Mouse (Mus musculus) gonadal fat pad, adult 2 months (tissue): ENCODE measurements at regions not wholly inside any gene's neighbourhood (a gene's known extent, or its start where the extent isn't known, plus 50 kb on each side); places are given as distances from the start of the nearest gene placed in this dataset.

ENCODE experiments used
- DNase-seq: peaks from one replicate; pipeline ENCODE4 v3.0.0-alpha.2; 2012; ENCODE audit warnings: low read depth

DNA sequence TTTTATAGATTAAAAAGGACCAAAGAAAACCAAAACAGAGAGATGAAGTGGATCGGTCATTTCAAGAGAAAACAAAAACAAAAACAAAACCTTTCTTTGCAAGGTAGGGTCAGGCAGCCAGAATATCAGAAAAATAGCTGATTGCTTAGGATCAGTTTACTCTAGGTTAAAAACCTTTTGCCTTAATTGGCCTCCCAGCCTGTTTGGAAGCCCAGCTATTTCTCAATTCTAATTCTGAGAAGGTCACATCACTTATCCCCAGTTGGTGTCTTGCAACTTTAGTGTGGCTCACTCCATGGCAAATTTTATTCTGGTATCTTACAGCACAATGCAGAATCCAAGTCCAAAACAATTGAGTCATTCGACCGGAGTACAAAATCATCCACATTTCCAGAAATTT is 70.0 kb downstream of the 1190002N15Rik start:
- no peak for DNase-seq

DNA sequence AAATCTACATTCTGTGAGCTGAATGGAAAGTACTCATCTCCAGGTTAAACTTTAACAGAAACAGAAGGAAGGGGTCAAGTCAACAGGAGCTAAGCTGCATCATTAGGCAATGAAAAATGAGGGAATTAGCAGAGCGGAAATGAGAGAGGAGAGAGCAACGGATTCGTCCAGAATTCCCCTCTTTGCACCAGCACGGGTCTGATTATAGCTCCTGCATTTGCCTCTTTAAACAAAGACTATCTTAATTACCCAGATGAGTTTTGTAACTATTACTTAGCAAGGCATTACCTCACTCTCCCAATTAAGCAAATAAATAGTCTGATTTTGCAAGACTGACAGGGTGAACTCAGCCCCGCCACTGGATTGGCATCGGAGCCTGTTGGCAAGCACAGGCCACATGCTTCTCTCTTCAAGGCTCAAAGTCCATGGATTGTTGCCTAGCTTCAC is 81.8 kb downstream of the 1190002N15Rik start:
- DNase-seq: peak; percentile 79

DNA sequence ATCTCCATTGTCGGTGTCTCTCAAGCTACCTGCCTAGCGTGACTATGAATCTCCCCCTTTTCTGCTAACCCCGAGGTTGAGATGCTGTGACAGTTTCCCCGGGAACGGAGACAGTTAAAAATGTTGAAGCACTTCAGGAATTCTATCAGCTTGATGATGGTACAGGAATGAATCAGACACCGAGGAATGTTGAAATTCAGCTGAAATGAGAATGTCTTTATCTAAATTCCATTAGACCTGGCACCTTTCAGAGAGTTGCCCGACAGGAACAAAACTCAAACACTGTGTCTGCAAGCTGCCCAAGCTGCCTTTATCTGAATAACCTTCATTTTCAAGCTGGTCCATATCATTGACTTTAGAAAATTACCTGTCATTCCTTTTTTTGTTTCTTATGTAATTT is 82.4 kb downstream of the 1190002N15Rik start:
- DNase-seq: no peak

DNA sequence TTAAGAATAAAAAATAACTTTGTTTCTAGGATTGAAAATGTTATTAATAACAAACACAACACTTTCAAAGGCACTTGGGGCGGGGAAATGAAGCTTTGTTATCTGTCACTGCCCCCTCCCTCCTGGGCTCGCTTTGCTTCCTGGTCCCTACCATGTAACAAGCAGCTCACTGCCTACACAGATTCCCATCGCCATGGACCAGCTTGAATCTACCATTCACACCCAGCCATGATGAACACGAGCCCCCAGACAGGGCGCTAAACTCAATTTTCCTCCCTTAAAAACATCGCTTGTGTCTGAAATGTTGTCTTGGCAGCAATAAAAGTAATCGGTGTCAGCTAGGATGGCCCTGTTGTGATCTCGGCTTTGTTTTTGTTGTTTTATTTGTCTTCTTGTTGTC is 88.0 kb downstream of the 1190002N15Rik start:
- no peak for DNase-seq

DNA sequence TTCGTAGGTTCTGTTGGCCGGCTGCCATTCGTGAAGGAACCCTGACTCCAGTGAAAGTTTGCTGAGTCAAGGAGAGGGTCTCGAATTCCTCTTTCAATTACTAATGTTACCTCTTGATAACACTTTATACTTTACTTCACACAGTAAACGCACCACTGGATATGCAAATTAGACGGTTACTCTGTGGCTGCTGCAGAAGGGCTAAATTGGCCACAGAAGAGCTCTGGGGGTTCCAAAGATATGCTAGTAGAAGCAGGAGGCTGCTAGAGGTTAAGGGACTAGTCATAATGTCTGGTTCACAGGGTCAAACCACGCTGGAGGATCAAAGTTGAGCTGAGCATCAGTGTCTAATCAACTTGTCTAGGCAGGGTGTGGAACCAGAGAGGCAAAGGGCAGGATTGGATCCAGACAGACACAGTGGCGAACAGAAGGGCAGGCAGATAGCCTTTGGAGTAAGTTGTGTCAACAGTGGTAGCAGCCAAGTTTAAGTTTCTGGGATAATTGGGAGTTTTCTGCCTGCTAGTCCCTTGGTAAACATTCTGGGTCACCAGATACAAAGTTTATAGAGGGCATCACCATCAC is 91.6 kb downstream of the 1190002N15Rik start:
- no peak for DNase-seq

DNA sequence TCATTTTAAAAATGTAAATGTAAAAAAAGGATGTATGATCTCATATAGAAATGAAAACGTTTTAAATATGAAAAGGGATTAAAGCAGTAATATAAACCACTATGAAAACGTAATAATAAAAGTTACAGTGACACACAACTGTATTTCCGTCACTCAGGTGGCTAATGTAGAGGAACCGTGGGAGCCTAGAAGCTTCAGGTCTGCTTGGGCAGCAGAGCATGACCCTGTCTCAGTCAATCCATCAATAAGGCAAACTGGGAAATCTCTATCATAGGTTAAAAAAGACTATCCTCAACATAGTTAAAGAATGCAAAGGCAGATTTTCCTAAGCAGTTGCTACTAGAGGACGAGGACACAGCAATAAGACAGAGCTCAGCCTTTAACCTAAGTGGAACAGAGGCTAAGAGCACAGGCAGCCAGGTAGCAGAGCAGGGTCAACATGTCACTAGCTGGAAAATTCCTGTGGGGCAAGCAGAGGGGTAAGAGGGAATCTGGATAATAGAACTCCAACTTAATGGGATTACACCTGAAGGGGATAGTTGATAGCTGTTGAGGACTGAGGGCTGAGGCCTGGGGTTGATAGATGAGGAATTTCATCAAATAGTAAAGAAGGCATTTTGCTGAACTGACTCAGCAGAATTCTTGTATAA is 93.6 kb downstream of the 1190002N15Rik start:
- DNase-seq: no peak

DNA sequence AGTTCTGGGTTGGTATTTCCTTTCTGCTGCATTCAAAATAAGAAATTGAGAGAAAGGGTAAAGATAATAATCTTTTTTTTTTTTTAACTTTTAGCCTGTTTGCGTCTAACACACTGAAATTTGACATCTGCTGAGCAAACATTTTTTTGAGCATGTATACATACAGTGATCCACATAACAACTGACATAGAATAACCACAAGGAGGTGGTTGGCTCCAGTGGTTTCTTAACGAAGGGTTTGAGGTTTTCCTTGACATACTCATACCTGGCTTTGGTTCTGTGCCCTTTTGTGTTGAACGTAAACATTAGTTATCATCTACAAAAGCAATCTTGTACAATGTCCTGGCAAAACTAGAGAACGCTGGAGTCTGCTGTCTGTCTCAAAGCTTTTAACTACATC is 96.5 kb downstream of the 1190002N15Rik start:
- no peak for DNase-seq

DNA sequence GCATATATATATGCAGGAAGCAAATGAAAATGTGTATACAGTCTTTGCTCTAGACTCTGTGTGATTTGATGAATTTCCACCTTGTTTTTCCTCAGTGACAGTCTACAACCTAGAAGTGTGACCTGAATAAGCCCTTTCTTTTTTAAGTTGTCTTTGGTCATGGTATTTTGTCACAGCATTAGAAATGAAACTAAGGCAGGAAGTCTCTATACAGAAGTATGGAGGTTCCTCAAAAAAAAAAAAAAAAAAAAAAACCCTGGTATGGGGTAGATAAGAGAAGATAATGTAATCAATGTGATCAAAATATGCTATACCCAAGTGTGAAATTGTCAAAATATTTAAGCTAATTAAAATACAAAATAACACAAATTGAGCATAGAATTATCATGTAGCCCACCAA is 104.4 kb downstream of the 1190002N15Rik start:
- no peak for DNase-seq

DNA sequence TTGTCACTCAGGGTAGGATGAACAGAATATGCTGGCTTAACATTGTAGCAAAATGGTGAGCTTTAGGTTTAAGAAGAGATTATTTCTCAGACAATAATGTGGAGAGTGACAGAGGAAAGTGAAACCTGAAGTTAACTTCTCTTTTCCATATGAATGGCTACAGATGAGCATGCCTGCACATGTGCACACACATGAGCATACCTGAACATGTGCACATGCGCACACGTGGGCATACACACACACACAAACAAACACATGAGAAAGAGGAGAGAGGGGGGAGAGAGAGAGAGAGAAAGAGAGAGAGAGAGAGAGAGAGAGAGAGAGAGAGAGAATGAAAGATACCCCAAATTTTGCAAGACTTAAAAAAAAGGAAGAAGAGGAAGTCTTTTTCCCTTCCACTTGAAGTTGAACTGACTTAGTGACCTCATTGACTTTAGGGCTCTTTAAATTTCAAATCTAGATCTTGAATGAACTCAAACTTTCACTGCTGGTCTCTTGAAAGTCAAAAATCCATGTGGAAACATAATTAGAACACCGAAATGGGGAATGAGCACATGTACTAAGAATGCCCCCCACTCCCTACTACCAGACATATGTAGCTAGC is 105.6 kb downstream of the 1190002N15Rik start:
- no peak for DNase-seq

DNA sequence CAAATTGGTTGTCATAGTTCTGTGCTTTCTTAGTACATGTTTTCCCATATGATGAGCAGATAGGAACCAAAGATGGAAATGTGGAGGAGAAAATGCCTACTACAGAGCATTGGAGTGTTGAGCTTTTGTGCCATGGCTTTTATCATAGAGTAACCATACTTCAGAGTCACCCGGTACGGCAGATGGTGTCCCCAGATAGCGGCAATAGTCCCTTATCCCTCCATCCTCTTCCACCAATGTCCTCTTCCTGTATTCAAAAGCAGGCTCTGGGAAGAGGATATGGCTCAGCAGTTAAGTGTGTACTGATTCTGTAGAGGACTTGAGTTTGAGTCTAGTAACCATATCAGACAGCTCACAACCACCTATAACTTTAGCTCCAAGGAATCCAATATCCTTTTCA is 106.3 kb downstream of the 1190002N15Rik start:
- DNase-seq: no peak

DNA sequence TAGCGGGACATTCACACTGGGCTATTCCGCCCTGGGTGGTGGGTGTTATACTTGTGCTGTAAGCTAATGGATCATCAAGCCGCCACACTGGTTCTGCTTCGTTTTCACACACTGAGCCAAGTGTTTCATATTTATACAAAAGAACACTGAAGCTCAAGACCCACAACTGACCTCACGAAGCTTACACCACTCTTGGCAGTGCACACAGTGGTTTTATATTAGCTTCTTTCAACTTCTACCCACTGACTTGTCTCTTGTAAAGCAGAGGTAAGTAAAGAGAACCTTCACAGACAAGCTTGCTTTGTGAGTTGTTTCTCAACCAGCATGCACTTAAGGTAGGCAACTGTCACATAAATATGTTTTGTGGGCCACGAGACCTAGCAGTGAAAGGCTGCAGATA is 106.9 kb downstream of the 1190002N15Rik start:
- DNase-seq: peak; percentile 98

DNA sequence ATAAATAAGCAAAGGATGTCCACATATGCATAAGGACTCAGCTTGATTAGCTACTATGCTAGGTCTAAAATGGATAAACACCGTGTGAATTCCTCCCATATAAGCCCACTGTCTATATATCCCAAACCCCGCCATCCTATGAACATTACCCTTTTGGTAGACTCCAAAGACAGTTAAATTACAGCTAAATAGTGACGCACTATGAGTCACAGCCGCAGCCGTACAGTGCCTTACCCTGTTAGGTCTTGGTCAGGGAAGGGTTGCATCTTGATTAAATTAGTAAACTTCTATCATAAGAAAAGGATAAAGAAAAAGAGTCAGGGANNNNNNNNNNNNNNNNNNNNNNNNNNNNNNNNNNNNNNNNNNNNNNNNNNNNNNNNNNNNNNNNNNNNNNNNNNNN is 111.1 kb downstream of the 1190002N15Rik start:
- DNase-seq: no peak

DNA sequence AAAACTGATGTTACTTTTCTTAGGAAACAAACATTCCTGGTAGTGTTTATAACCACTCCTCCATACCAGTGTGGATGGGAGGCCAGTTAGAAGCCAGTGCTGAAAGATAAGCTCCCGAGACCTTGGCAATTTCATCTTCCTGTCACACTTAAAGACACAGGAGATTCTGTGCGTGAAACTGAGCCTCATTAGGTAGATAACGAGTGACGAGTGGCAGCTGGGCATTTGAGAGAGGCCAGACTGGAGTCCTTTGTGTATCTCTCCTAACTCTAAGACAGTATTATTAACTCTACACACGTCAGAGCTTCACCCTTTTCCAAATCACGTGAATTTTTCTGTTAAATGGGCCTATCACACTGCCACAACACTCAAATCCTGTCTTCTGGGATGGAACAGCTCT is 112.1 kb downstream of the 1190002N15Rik start:
- no peak for DNase-seq

DNA sequence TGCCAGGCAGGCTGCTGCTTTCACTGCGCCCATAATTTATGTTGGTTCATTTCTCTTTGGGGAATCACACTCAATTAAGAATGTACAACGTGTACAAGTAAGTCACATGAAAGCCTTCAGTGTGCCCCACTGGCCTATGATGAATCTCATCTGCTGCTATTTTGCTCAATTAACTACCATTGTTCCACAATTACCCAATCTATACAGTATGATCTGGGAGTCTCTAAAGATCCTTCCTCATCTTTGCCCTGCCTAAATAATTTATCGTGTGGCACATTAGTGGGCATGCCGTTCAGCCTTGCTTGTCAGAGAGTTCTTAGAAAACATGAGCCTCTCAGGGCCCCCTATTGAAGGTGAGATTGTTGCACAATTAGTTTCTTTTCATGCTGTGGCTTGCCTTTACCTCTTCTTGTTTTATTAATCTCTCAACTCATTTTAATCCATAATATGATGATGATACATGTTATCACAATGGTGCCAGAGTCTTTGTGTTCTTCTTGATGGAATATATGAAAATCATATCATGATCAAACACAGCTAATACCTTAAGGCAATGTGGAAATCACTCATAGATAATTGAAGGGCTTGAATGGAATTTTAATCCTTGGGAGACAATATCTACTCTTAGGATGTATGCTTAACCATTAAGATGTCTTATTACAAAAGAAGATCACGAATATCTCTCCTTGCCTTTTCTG is 113.3 kb downstream of the 1190002N15Rik start:
- DNase-seq: peak; percentile 57

DNA sequence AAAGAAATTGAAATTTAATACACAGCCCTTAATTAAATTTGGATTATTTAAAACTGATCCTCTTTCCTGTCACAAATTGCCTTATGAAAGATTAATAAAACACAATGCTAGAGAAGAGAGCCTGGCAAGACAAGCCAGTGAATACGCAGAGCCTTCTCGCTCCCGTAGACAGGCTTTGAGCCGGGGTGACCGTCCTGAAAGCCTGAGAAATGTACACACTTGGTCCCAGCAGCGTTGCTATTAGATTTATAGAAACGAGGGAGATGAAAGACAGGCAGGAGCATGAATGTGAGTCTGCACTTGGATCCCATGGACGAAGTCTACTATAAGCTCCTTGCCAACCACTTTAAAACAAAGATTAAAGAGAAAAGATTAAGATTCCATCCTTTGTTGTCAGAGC is 127.3 kb downstream of the 1190002N15Rik start:
- no peak for DNase-seq

DNA sequence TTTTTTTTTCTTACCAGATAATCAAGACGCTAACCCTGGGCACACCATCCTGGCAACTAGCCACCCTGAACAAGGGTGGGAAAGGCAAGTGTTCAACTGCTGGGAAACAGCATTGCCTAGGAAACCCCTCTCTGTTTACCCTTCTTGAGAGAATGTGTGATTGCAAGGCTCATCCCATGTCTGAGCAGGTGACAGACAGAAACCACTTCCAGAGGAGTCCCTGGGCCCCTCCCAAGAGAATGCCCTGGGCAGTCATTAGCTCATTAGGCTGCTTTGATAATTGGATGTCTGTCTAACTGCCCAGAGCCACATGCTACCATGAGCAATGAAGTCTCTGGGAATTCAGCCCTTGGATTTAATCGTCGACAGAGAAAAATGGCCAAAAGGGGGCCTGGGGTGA is 127.8 kb downstream of the 1190002N15Rik start:
- no peak for DNase-seq

DNA sequence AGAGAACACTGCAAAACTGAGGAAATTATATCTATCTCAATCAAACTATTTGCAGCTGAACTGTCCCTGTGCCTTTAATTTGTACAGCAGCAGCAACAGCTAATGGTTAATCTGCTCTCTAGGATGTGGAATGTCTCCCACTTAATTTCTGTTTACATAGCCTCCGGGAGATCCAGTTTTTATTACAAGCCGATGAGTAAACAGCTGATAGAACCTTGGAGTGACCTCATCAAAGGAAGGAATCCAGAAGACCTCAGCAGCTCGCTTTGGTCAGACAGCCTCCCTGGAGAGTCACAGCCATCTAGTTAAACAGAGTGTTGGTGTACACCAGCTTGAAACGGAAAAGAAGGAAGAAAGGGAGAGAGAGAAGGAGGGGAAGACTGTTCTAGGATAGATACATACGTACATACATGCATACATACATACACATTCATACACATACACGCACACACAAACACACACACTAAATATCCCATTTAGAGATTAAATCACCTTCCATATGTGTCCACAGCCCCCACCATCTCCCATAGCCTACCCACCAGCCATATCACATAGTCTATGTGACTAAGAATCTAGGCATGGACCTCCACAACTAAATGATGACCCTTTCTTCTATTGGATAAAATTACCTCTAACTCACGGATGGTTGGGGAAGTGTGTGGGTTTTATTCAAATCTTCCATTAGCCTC is 129.1 kb downstream of the 1190002N15Rik start:
- DNase-seq: no peak

DNA sequence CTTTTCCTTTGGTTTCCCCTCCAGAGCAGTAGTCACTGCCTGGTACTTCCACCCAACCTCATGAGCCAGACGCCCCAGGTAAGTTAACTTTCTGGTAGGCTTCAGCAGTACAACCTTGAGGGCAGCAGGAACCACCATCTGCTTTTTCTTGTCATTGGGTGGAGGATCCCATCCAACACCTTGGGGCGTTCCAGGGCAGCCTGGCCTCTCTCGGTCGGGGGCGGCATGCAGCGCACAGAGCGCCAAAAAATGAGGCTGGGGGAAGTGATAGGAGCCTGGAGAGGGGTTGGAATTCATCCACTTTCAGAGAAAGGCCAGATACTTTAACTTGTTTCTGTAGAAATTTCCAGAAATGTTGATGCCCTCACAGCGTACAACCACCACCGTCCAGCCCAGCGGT is 130.2 kb downstream of the 1190002N15Rik start:
- no peak for DNase-seq

DNA sequence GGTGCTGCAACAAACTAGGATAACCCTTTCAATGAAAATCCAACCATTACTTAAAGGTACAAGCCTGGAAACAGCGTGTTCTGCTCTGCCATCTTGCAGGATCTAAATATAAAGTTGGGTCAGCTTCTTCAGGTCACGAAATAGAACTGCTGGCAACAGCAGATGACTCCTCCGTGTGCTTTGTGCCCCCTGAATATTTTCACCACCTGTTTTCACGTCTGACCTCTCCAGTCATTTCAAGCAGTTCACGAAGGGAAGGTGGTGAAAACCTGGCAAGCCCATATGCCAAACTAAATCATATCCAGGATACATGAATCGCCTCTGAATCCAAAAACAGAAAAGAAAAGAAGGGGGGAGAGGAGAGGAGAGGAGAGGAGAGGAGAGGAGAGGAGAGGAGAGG is 133.3 kb downstream of the 1190002N15Rik start:
- no peak for DNase-seq

DNA sequence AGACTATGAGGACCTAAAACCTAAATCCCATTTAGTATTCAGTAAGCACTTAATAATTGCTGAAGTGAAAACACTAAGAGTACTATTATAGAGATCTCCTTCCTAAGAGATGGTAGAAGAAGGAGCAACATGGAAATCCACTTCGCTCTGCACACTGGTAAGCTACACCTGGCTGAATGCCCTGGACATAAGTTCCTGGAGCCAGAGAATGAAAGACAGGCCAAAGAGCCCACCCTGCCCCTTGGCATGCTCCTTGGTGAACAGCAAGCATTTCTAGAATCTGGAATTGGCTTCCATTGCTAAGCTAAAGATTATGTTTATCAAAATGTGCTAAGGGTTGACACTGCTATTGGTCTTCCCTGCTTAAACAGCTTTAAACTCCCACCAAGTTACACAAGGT is 137.3 kb downstream of the 1190002N15Rik start:
- DNase-seq: no peak

DNA sequence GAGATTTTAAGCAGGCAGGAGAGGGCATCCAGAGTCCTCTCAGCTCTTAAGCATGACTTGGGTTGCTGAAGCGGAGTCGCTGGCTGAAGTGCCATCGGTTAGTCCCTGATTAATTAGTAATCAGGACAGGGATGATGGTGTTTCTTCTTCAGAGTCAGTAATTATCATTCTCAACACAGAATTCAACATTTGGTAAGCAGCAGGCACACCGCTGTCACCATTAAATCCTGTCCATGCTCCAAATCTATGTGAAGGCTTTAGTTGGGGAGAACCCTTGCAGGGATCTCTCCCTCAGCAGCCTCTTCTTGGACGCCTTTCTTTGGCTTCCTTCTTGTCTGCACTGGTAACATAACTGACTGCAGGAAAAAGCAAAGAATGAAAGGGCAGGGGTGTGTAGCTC is 142.7 kb downstream of the 1190002N15Rik start:
- DNase-seq: no peak

DNA sequence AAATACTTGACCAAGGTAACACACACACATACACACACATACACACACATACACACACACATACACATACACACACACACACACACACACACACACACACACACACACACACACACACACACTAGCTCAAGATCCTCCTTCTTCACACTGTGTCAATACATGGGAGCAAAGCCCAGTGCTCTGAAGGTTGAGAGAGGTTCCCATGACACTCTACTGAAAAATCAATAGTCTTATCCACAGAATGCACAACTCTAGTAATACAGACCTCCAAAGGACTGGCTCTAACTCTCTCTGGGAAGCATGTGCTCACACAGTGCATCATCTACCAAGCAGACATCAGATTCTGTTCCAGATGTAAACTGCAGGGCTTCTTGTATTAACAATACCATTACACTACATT is 151.7 kb downstream of the 1190002N15Rik start:
- DNase-seq: no peak
